Mouse (Mus musculus) G1E (cell line): ENCODE data around the gene Grrp1.

Experiments used
- CTCF ChIP-seq: IDR thresholded peaks from 2 replicates; pipeline ENCODE4 v1.5.1; 2012; ENCODE audit warnings: low read depth, low read length, inconsistent platforms, mixed read lengths
- GATA2 ChIP-seq: IDR thresholded peaks from 2 replicates; pipeline ENCODE4 v1.6.1; 2012; ENCODE audit warnings: low read depth, low read length, inconsistent platforms, borderline replicate concordance
- TAL1 ChIP-seq: conservative IDR thresholded peaks from 2 replicates; pipeline ENCODE4 v1.6.1; 2012; ENCODE audit warnings: low read depth, low read length, inconsistent platforms, mixed read lengths

DNA sequence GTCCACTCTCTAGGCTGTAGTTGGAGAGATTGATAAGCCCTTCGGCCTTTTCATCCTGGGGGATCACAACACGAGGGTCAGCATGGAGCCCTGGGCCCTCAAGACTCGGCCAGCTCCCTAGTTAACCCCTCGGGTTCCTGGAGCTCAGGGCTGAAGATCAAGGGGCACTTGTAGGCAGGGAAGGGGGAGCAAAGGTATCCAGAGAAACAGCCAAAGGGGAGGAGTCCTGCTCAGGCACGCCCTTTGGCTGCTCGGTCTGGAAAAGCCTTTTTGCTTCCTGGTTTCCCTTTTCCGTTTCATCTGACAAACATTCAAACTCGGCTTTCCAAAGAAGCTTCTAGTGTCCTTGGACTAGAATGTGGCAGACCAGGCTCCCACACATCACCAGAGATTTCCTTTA lies 23.5 kb downstream of the Grrp1 start:
- TF ChIP-seq GATA2 (no peak), CTCF (no peak), TAL1 (no peak)
